Mouse (Mus musculus): ENCODE data around the gene Hist1h2bn. TPM values are rescaled to one million over a fixed set of nuclear protein-coding genes. Genes with fewer than 3 reads are reported as not detected.
"Not testable (repeated sequence)": the region's sequence is repeated elsewhere in the genome, so short reads cannot be mapped to it uniquely, and the experiment has no call there.

Gene Hist1h2bn
- polyA plus RNA-seq, 1 experiment from 2014 or later: 1.3 TPM

DNA sequence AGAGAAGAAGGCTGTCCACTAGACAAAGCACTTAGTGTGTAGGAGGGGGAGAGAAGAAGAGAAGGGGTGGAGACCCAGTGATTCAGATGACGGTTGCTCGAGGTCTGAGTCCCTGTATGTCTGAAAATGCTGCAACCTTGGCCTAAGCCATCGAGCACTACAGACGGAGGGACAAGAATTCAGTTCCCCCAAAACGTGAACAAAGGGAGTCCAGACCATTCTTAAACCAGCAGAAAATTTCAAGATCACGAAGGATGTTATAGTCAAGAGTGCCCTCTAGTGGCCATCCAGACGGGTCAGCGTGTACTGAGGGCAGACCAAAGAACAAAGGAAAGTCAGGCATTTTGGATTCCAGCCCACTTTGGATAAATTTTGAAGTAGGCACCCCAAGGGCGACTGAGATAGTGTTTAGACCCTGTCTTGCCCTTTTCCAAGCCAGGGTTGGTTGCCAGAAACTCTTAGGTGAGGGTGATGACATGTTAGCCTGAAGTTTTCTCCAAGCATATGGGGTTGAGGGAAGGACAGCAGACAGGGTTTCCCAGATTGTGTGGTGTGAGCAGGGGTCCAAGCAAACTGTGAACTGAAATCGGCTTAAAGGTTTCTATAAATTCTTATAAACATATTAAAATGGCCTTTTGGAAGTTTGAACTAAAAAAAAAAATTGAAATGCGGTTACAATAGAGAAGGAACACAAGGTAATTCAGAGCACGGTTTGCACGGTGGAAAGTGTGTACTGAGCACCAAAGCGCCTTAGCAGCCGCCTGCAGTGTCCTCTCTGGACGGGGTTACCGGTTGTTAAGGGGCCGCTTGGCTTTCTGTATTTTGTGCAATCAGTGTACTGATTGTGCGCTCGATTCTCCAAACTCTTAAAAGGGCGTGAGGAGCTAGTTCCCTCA lies 19.7 kb upstream of the Hist1h2bn start:
- Histone ChIP-seq H3K27ac (ENCODE audit: low read length) (0 out of 2 replicates have a peak overlapping the region, but pooled peaks have one; percentile 4), H3K36me3 (ENCODE audit: insufficient read depth, low read length) (no peaks in the 10 kb centered on the region), H3K4me2 (replicated peaks; ENCODE audit: low read depth, low read length) (peak overlapping the region; percentile 61), H3K4me3 (ENCODE audit: low read depth, low read length) (peak overlapping the region; percentile 47), H3K9ac (replicated peaks; ENCODE audit: low read depth) (no peak overlapping the region; the same call in 1 of the 2 replicates), H3K27me3 (replicated peaks; ENCODE audit: insufficient read depth, low read length) (no peaks in the 10 kb centered on the region), H3K4me1 (ENCODE audit: insufficient read depth, low read depth, low read length) (no peaks in the 10 kb centered on the region), H3K9me3 (ENCODE audit: low read length) (no peaks in the 10 kb centered on the region)
- ATAC-seq (peak; percentile 81), DNase-seq (ENCODE audit: low spot score) (peak; percentile 95)
- peak; percentile 92 for TF ChIP-seq CTCF (IDR thresholded peaks at IDR 0.05)
- no peak for TF ChIP-seq EP300 (IDR thresholded peaks at IDR 0.05)
- 1% methylated on average over 21 of the region's 21 CpGs for WGBS

DNA sequence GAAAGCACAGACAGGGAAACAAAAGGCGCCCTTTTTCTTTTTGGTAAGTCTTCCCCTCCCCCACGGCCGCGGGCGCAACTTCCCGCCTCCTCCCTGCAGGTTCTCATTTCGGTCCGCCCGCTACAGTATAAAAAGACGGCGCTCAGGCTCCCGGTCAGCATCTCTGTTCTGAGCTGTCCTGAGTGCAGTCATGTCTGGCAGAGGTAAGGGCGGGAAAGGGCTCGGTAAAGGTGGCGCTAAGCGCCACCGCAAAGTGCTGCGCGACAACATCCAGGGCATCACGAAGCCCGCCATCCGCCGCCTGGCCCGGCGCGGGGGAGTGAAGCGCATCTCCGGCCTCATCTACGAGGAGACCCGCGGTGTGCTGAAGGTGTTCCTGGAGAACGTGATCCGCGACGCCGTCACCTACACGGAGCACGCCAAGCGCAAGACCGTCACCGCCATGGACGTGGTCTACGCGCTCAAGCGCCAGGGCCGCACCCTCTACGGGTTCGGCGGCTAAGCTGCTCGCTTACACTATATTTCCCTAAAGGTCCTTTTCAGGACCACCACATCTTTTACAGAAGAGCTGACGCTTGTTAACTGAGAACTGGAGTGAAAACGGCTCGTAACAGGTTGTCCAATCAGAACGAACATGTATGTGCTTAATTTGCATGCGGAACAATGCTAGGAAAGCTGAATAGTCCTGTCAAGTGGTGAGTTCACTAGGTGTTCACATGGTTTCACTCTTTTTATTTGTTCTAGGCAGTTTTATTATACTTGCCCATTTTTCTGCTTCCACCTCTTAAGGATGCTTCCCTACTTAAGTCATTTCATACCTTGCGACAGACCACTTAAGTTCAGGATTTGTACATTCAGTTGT lies 18.8 kb upstream of the Hist1h2bn start, which contains the start of gene Hist1h4j:
Hist1h4j (plus strand) TSS at position 159 of the 862 bp plus-strand sequence.
- not testable (repeated sequence) for H3K9me3 ChIP-seq (ENCODE audit: low read length); H3K27me3 ChIP-seq (replicated peaks; ENCODE audit: insufficient read depth, low read length); H3K4me1 ChIP-seq (ENCODE audit: insufficient read depth, low read depth, low read length); H3K36me3 ChIP-seq (ENCODE audit: insufficient read depth, low read length)
- Histone ChIP-seq H3K9ac (replicated peaks; ENCODE audit: low read depth) (peak within 1 kb of the TSS; percentile 2; the same call in 1 of the 2 replicates), H3K4me2 (replicated peaks; ENCODE audit: low read depth, low read length) (peak within 1 kb of the TSS; percentile 61), H3K27ac (ENCODE audit: low read length) (peak within 1 kb of the TSS; percentile 75), H3K4me3 (ENCODE audit: low read depth, low read length) (peak within 1 kb of the TSS; percentile 47)
- under 1% methylated on average over 39 of the region's 56 CpGs for WGBS
- DNase-seq (ENCODE audit: low spot score) (peak; percentile 84), ATAC-seq (peak; percentile 85)

GRCm38 (mm10) chr13:21745006-21745405 lies 8.9 kb upstream of the Hist1h2bn start:
- ATAC-seq: no peak
- TF ChIP-seq CTCF (IDR thresholded peaks at IDR 0.05) (no peak), EP300 (IDR thresholded peaks at IDR 0.05) (no peak)

DNA sequence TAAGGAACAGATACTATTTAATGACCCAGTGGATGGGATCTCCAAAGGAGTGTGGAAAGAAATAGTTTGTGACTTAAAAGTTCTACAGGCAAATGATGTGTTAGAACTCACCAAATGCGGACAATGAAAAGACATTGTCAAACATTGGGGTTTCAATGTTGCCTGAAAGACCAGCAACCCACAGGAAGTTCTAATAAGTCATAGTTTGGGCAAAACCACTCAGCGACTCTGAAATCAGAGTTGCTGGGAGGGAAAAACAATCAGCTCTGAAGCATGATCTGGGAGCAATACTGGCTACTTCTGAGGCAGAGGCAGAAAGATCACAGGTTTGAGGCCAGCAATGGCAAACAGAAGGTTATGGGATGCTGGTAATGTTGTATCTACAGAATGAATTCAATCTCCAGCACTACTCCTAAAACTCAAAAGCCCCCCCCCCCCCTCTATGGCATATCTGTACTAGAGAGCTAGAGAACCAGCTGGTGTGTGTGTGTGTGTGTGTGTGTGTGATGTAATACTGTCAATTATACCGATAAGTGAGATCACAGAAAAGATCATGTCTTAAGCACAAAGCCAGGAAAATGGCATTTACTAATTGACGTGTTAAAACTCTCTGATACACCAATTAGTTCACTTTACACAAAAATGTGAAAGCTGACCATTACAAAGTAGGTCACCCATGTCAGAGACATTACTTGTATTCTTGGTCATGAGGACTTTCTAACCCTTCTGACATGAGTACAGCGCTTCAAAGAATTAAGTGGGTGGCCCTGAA lies 4.3 kb upstream of the Hist1h2bn start:
- 2% methylated on average over 5 of the region's 5 CpGs for WGBS
- peak overlapping the region; percentile 39 for H3K4me3 ChIP-seq (ENCODE audit: low read depth, low read length)
- no peaks in the 10 kb centered on the region for H3K9me3 ChIP-seq (ENCODE audit: low read length)
- H3K27me3 ChIP-seq (replicated peaks; ENCODE audit: insufficient read depth, low read length): no peaks in the 10 kb centered on the region
- DNase-seq (ENCODE audit: low spot score) (no peak), ATAC-seq (no peak)
- H3K9ac ChIP-seq (replicated peaks; ENCODE audit: low read depth): peak overlapping the region; percentile 32; the same call in 1 of the 2 replicates
- peak overlapping the region; percentile 56 for H3K4me2 ChIP-seq (replicated peaks; ENCODE audit: low read depth, low read length)
- H3K4me1 ChIP-seq (ENCODE audit: insufficient read depth, low read depth, low read length): peaks cover 7% of the 10 kb centered on the region
- H3K27ac ChIP-seq (ENCODE audit: low read length): no peak overlapping the region
- H3K36me3 ChIP-seq (ENCODE audit: insufficient read depth, low read length): no peaks in the 10 kb centered on the region
- TF ChIP-seq EP300 (IDR thresholded peaks at IDR 0.05) (no peak), CTCF (IDR thresholded peaks at IDR 0.05) (no peak)

More at GRCm38 (mm10) chr13:21745006-21745405, 8.9 kb upstream of the Hist1h2bn start:
- no peaks in the 10 kb centered on the region for H3K9me3 ChIP-seq (ENCODE audit: low read length)
- 51% methylated on average over 1 of the region's 1 CpGs for WGBS
- no peak overlapping the region for H3K27ac ChIP-seq (ENCODE audit: low read length)
- H3K4me1 ChIP-seq (ENCODE audit: insufficient read depth, low read depth, low read length): peaks cover 7% of the 10 kb centered on the region; the same call in 1 of the 2 replicates
- H3K4me3 ChIP-seq (ENCODE audit: low read depth, low read length): no peak overlapping the region
- H3K9ac ChIP-seq (replicated peaks; ENCODE audit: low read depth): no peak overlapping the region
- no peak for DNase-seq (ENCODE audit: low spot score)
- H3K27me3 ChIP-seq (replicated peaks; ENCODE audit: insufficient read depth, low read length): no peaks in the 10 kb centered on the region
- H3K4me2 ChIP-seq (replicated peaks; ENCODE audit: low read depth, low read length): no peak overlapping the region
- no peaks in the 10 kb centered on the region for H3K36me3 ChIP-seq (ENCODE audit: insufficient read depth, low read length)

- WGBS: under 1% methylated on average over 37 of the region's 56 CpGs
- TF ChIP-seq EP300 (IDR thresholded peaks at IDR 0.05): peak; percentile 59
- not testable (repeated sequence) for H3K36me3 ChIP-seq (ENCODE audit: insufficient read depth, low read length); H3K4me1 ChIP-seq (ENCODE audit: insufficient read depth, low read depth, low read length); H3K9me3 ChIP-seq (ENCODE audit: low read length); H3K27me3 ChIP-seq (replicated peaks; ENCODE audit: insufficient read depth, low read length)
- peak within 1 kb of the TSS; percentile 56 for H3K4me2 ChIP-seq (replicated peaks; ENCODE audit: low read depth, low read length)
- peak; percentile 65 for ATAC-seq
- DNase-seq (ENCODE audit: low spot score): peak; percentile 84
- H3K4me3 ChIP-seq (ENCODE audit: low read depth, low read length): peak within 1 kb of the TSS; percentile 39
- peak within 1 kb of the TSS; percentile 47; the same call in 1 of the 2 replicates for H3K27ac ChIP-seq (ENCODE audit: low read length)
- peak within 1 kb of the TSS; percentile 32; the same call in 1 of the 2 replicates for H3K9ac ChIP-seq (replicated peaks; ENCODE audit: low read depth)
Observed at GRCm38 (mm10) chr13:21750159-21751017, 3.5 kb upstream of the Hist1h2bn start, which contains the start of gene Hist1h4k. Gene Hist1h4k (minus strand): TSS chr13:21750505.
